In genomic region chr15:9974999-9975398, GRCm38 (mm10) we compare ENCODE assay signal across 25 mouse cellular contexts.
"Had no signal": no experiment of that assay in that cellular context is flagged by ENCODE, and none has a peak within 500 bp of the region (broad histone marks: within the 10 kb centered on the region; RNA-seq: fewer than 3 reads in every experiment).

No protein-coding gene starts in this region.

- H3K9ac ChIP-seq: intestine, embryonic 15.5 days; limb, embryonic 13.5 days; liver, embryonic 12.5 days; liver, embryonic 15.5 days; lung, embryonic 15.5 days; neural tube, embryonic 12.5 days; neural tube, embryonic 15.5 days; stomach, embryonic 15.5 days had no signal

- H3K27ac ChIP-seq: intestine, embryonic 15.5 days; layer of hippocampus, adult 2 months; limb, embryonic 10.5 days; limb, embryonic 13.5 days; liver, embryonic 12.5 days; liver, embryonic 15.5 days; lung, embryonic 15.5 days; midbrain, embryonic 10.5 days; neural tube, embryonic 12.5 days; neural tube, embryonic 15.5 days; stomach, embryonic 15.5 days had no signal

- H3K9me3 ChIP-seq: intestine, embryonic 15.5 days; limb, embryonic 10.5 days; limb, embryonic 13.5 days; liver, embryonic 12.5 days; liver, embryonic 15.5 days; lung, embryonic 15.5 days; megakaryocyte, embryonic 14.5 days; midbrain, embryonic 10.5 days; neural tube, embryonic 12.5 days; neural tube, embryonic 15.5 days; stomach, embryonic 15.5 days had no signal

- DNase-seq: kidney, adult 11 months; kidney, postnatal 14 days; layer of hippocampus, adult 9-11 months; liver; lung, adult 18-20 months; lung, postnatal 10 days; lung, postnatal 36 days; midbrain, embryonic 14.5 days; right cerebral cortex, adult 18-20 months; right cerebral cortex, postnatal 14 days; right cerebral cortex, postnatal 4 days; spleen, adult 18-20 months; thymus, postnatal 25 days had no signal

- H3K4me3 ChIP-seq: intestine, embryonic 15.5 days; layer of hippocampus, adult 2 months; limb, embryonic 10.5 days; limb, embryonic 13.5 days; liver, embryonic 12.5 days; liver, embryonic 15.5 days; lung, embryonic 15.5 days; megakaryocyte, embryonic 14.5 days; midbrain, embryonic 10.5 days; neural tube, embryonic 12.5 days; neural tube, embryonic 15.5 days; stomach, embryonic 15.5 days had no signal

- H3K4me2 ChIP-seq: intestine, embryonic 15.5 days; limb, embryonic 13.5 days; liver, embryonic 12.5 days; liver, embryonic 15.5 days; lung, embryonic 15.5 days; neural tube, embryonic 12.5 days; neural tube, embryonic 15.5 days; stomach, embryonic 15.5 days had no signal

- H3K27me3 ChIP-seq: intestine, embryonic 15.5 days; limb, embryonic 13.5 days; liver, embryonic 12.5 days; liver, embryonic 15.5 days; lung, embryonic 15.5 days; megakaryocyte, embryonic 14.5 days; neural tube, embryonic 12.5 days; neural tube, embryonic 15.5 days; stomach, embryonic 15.5 days had no signal

- H3K4me1 ChIP-seq: intestine, embryonic 15.5 days; limb, embryonic 10.5 days; limb, embryonic 13.5 days; liver, embryonic 12.5 days; liver, embryonic 15.5 days; lung, embryonic 15.5 days; megakaryocyte, embryonic 14.5 days; midbrain, embryonic 10.5 days; neural tube, embryonic 12.5 days; neural tube, embryonic 15.5 days; stomach, embryonic 15.5 days had no signal

- H3K36me3 ChIP-seq: intestine, embryonic 15.5 days; limb, embryonic 10.5 days; limb, embryonic 13.5 days; liver, embryonic 12.5 days; liver, embryonic 15.5 days; lung, embryonic 15.5 days; midbrain, embryonic 10.5 days; neural tube, embryonic 12.5 days; neural tube, embryonic 15.5 days; stomach, embryonic 15.5 days had no signal

- ATAC-seq: intestine, embryonic 15.5 days; liver, embryonic 12.5 days had no signal
